10 mouse cellular contexts compared by ENCODE assay signal in genomic region chr5:114369921-114370320, GRCm38 (mm10). TPM values are rescaled to one million over a fixed set of nuclear protein-coding genes. Genes with fewer than 3 reads are reported as not detected.
A peak's percentile ranks its signal among the peaks of the same experiment; 100 is the strongest.
DNase-seq lines count a peak whose midpoint lies in the region; ATAC-seq and TF ChIP-seq lines count a peak whose summit lies in the region.
"Had no signal": no experiment of that assay in that cellular context is flagged by ENCODE, and none has a peak within 500 bp of the region (broad histone marks: within the 10 kb centered on the region; RNA-seq: fewer than 3 reads in every experiment).

No protein-coding gene starts in this region.

- DNase-seq in kidney, postnatal 14 days, result no peak
- no peak for DNase-seq in embryonic facial prominence, embryonic 10.5 days (ENCODE audit: low spot score)
- no peak for DNase-seq in liver, embryonic 11.5 days (ENCODE audit: low spot score)
- no peak for DNase-seq in right cerebral cortex, postnatal 36 days (ENCODE audit: low spot score in 2 of 2)
- no peak for DNase-seq in right cerebral cortex, adult 18-20 months
- DNase-seq: retina, postnatal 1 day; thymus, postnatal 14 days had no signal

- H3K4me3 ChIP-seq in kidney, embryonic 16.5 days (ENCODE audit: low read length), result no peak overlapping the region
- peak overlapping the region; percentile 33 for H3K4me3 ChIP-seq in embryonic facial prominence, embryonic 10.5 days
- H3K4me3 ChIP-seq in embryonic fibroblast, embryonic 13.5 days (ENCODE audit: insufficient read depth, low read length), result no peak overlapping the region
- H3K4me3 ChIP-seq in liver, embryonic 11.5 days (ENCODE audit: low read depth, low read length), result no peak overlapping the region
- H3K4me3 ChIP-seq: midbrain, embryonic 12.5 days had no signal

- 66% methylated on average over 9 of the region's 9 CpGs for WGBS in kidney, embryonic 16.5 days
- WGBS in embryonic facial prominence, embryonic 10.5 days, result 69% methylated on average over 9 of the region's 9 CpGs
- WGBS in liver, embryonic 11.5 days, result 81% methylated on average over 9 of the region's 9 CpGs

- no peak for TF ChIP-seq POLR2A in embryonic fibroblast, embryonic 13.5 days (IDR thresholded peaks at IDR 0.05; ENCODE audit: low read depth, low read length)

- H3K36me3 ChIP-seq in kidney, embryonic 16.5 days (ENCODE audit: insufficient read depth, low read length), result peaks cover 61% of the 10 kb centered on the region
- H3K36me3 ChIP-seq in embryonic facial prominence, embryonic 10.5 days (replicated peaks), result peaks cover 100% of the 10 kb centered on the region
- peaks cover 47% of the 10 kb centered on the region for H3K36me3 ChIP-seq in liver, embryonic 11.5 days (ENCODE audit: control insufficient read depth, insufficient read depth, low read length)

- H3K4me1 ChIP-seq in kidney, embryonic 16.5 days (ENCODE audit: insufficient read depth, low read length), result peaks cover 55% of the 10 kb centered on the region
- H3K4me1 ChIP-seq in embryonic facial prominence, embryonic 10.5 days, result peaks cover 57% of the 10 kb centered on the region
- H3K4me1 ChIP-seq in embryonic fibroblast, embryonic 13.5 days (ENCODE audit: control insufficient read depth, insufficient read depth, low read length), result peaks cover 47% of the 10 kb centered on the region
- H3K4me1 ChIP-seq in liver, embryonic 11.5 days (replicated peaks; ENCODE audit: control insufficient read depth, insufficient read depth, low read length), result peaks cover 56% of the 10 kb centered on the region

- ATAC-seq in kidney, embryonic 16.5 days (ENCODE audit: low FRiP score, low TSS enrichment), result no peak
- no peak for ATAC-seq in liver, embryonic 11.5 days (replicated peaks; ENCODE audit: low FRiP score)

- no peak overlapping the region for H3K4me2 ChIP-seq in kidney, embryonic 16.5 days (replicated peaks; ENCODE audit: low read depth, low read length)
- H3K4me2 ChIP-seq in liver, embryonic 11.5 days, result no peak overlapping the region
- H3K4me2 ChIP-seq: midbrain, embryonic 12.5 days had no signal

- H3K9ac ChIP-seq in kidney, embryonic 16.5 days (replicated peaks; ENCODE audit: low read length), result 0 out of 2 replicates have a peak overlapping the region, but pooled peaks have one; percentile 28
- H3K9ac ChIP-seq in liver, embryonic 11.5 days (ENCODE audit: low read depth, low read length), result no peak overlapping the region
- H3K9ac ChIP-seq: midbrain, embryonic 12.5 days had no signal

- H3K9me3 ChIP-seq in kidney, embryonic 16.5 days (ENCODE audit: low read length), result no peaks in the 10 kb centered on the region
- H3K9me3 ChIP-seq in embryonic facial prominence, embryonic 10.5 days, result no peaks in the 10 kb centered on the region
- no peaks in the 10 kb centered on the region for H3K9me3 ChIP-seq in liver, embryonic 11.5 days (ENCODE audit: control insufficient read depth, low read length)
- H3K9me3 ChIP-seq: midbrain, embryonic 12.5 days had no signal

- TF ChIP-seq CTCF in embryonic fibroblast, embryonic 13.5 days (IDR thresholded peaks at IDR 0.05; ENCODE audit: borderline replicate concordance, insufficient read depth, low read length), result no peak

- no peaks in the 10 kb centered on the region for H3K27me3 ChIP-seq in kidney, embryonic 16.5 days (ENCODE audit: insufficient read depth, low read length)
- H3K27me3 ChIP-seq in embryonic facial prominence, embryonic 10.5 days (replicated peaks; ENCODE audit: low read depth, poor library complexity, severe bottlenecking), result no peaks in the 10 kb centered on the region
- H3K27me3 ChIP-seq in liver, embryonic 11.5 days (replicated peaks; ENCODE audit: control insufficient read depth, insufficient read depth, low read length), result no peaks in the 10 kb centered on the region
- H3K27me3 ChIP-seq: midbrain, embryonic 12.5 days had no signal

- peak overlapping the region; percentile 88 for H3K27ac ChIP-seq in kidney, embryonic 16.5 days (ENCODE audit: low read length)
- H3K27ac ChIP-seq in embryonic facial prominence, embryonic 10.5 days (replicated peaks), result peak overlapping the region; percentile 86
- H3K27ac ChIP-seq in embryonic fibroblast, embryonic 13.5 days (ENCODE audit: insufficient read depth, low read length), result peak overlapping the region; percentile 98
- peak overlapping the region; percentile 45 for H3K27ac ChIP-seq in liver, embryonic 11.5 days (ENCODE audit: low read depth, low read length)

RNA-seq across cellular contexts. Expression of gene Kctd10, which starts 10.4 kb away (rescaled TPM):
- polyA plus RNA-seq in kidney, embryonic 16.5 days (2015; fragmentation: Nextera tagmentation; extraction: Ambion mirVana), result 116 and 124 TPM in 2 replicates
- 112 and 116 TPM in 2 replicates for polyA plus RNA-seq in embryonic facial prominence, embryonic 10.5 days (2016; fragmentation: Nextera tagmentation; extraction: Ambion mirVana)
- polyA plus RNA-seq in embryonic fibroblast, embryonic 13.5 days (2011; ENCODE audit: insufficient read length, low read depth, missing spikeins), result 165 and 206 TPM in 2 replicates
- 59.1 and 64.1 TPM in 2 replicates for polyA plus RNA-seq in liver, embryonic 11.5 days (2014; fragmentation: Nextera tagmentation; extraction: Ambion mirVana)

RNA-seq across cellular contexts. Expression of gene Ube3b, which starts 10.5 kb away (rescaled TPM):
- 51.5 and 54.0 TPM in 2 replicates for polyA plus RNA-seq in kidney, embryonic 16.5 days (2015; fragmentation: Nextera tagmentation; extraction: Ambion mirVana)
- polyA plus RNA-seq in embryonic facial prominence, embryonic 10.5 days (2016; fragmentation: Nextera tagmentation; extraction: Ambion mirVana), result 54.3 and 54.8 TPM in 2 replicates
- polyA plus RNA-seq in embryonic fibroblast, embryonic 13.5 days (2011; ENCODE audit: insufficient read length, low read depth, missing spikeins), result 45.5 and 45.7 TPM in 2 replicates
- polyA plus RNA-seq in liver, embryonic 11.5 days (2014; fragmentation: Nextera tagmentation; extraction: Ambion mirVana), result 41.1 and 41.4 TPM in 2 replicates

Comparison
In these comparisons a context has a peak if more than half of its experiments do, and no peak if none do; other contexts are left out.
1. H3K27ac ChIP-seq: peak in every context shown above with its lines; median percentile 98 in embryonic fibroblast, embryonic 13.5 days; 88 in kidney, embryonic 16.5 days; 86 in embryonic facial prominence, embryonic 10.5 days; 45 in liver, embryonic 11.5 days.